Mouse (Mus musculus): ENCODE measurements around the gene 4930447C04Rik.

DNA sequence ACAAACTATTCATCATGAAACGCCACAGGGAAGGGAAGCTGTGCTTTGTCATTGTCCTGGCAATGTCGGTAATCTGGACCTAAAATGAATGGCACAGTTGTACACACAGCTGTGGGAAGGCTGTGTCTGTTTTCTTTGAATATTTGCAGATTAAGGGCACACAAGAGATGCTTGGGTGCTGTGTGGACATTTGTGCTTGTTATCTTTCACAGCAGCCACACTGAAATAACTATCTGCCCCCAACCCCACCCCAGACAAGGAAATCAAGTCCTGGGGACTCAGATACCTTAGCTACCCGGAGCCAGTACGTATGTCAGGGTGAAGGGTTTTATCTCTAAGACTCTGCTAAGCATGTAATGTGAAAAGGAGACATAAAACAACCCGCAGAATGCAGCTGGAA, 38.7 kb upstream of the 4930447C04Rik start:
- TF ChIP-seq MYOG (IDR thresholded peaks at IDR 0.05; ENCODE audit: control insufficient read depth in 1 of 3, insufficient read depth in 1 of 3, insufficient read length in 2 of 3, low read depth in 2 of 3) (no peak), POLR2A (IDR thresholded peaks at IDR 0.05; ENCODE audit: insufficient read length, low read depth) (no peak), MAX (IDR thresholded peaks at IDR 0.05; ENCODE audit: low read depth) (no peak), MYOD1 (IDR thresholded peaks at IDR 0.05; ENCODE audit: control insufficient read depth in 1 of 3, insufficient read length in 2 of 3, low read depth in 2 of 3) (no peak), TCF12 (IDR thresholded peaks at IDR 0.05; ENCODE audit: insufficient read depth, poor library complexity, severe bottlenecking) (no peak), USF1 (IDR thresholded peaks at IDR 0.05; ENCODE audit: low read depth) (no peak), POLR2AphosphoS2 (IDR thresholded peaks at IDR 0.05; ENCODE audit: insufficient read length, low read depth) (no peak), CEBPB (IDR thresholded peaks at IDR 0.05; ENCODE audit: insufficient read depth, poor library complexity, severe bottlenecking) (no peak)

Measured in myocyte (in vitro differentiated cells).